Mouse (Mus musculus): ENCODE data around the gene Kcnk7.

The Kcnk7 gene

GRCm38 (mm10) chr19:5756321-5756985, 52.3 kb downstream of the Kcnk7 start:
- DNase-seq (ENCODE audit: low spot score in 2 of 2): peak; percentile 67 to 89
